Mouse (Mus musculus) midbrain, embryonic 13.5 days (tissue): ENCODE measurements around the gene Scn2b. TPM values are rescaled to one million over a fixed set of nuclear protein-coding genes. Genes with fewer than 3 reads are reported as not detected.

Experiments
- polyA plus RNA-seq: library from polyadenylated mRNA; unstranded; fragments of >200 nt; fragmentation: Nextera tagmentation; extraction: Ambion mirVana; gene quantifications from 2 replicates; pipeline ENCODE4 v1.2.1, GENCODE M21; 2015

The Scn2b gene
- polyA plus RNA-seq, 1 experiment from 2014 or later: 6.6 TPM

Other genes starting within 250 kb of the Scn2b start
- 21.4 and 24.7 TPM in 2 replicates for gene Kmt2a, start 236.5 kb upstream of the Scn2b start, polyA plus RNA-seq
- gene Atp5l, start 197.0 kb upstream of the Scn2b start, polyA plus RNA-seq: 725 and 775 TPM in 2 replicates
- 36.9 and 39.5 TPM in 2 replicates for gene Ube4a, start 152.2 kb upstream of the Scn2b start, polyA plus RNA-seq
- gene Cd3g, start 137.4 kb upstream of the Scn2b start, polyA plus RNA-seq: not detected in 2 replicates
- gene Cd3d, start 136.0 kb upstream of the Scn2b start, polyA plus RNA-seq: not detected in 2 replicates
- not detected in 2 replicates for gene Cd3e, start 108.2 kb upstream of the Scn2b start, polyA plus RNA-seq
- gene Mpzl2, start 78.0 kb upstream of the Scn2b start, polyA plus RNA-seq: 0.30 and 0.36 TPM in 2 replicates
- gene Mpzl3, start 62.6 kb upstream of the Scn2b start, polyA plus RNA-seq: 1.6 TPM in 2 replicates
- 0.27 and 0.51 TPM in 2 replicates for gene Jaml, start 38.6 kb upstream of the Scn2b start, polyA plus RNA-seq
- gene Scn4b, start 20.6 kb downstream of the Scn2b start, polyA plus RNA-seq: 0.13 and 0.17 TPM in 2 replicates
- gene BC049352, start 64.2 kb downstream of the Scn2b start, polyA plus RNA-seq: not detected in 2 replicates
- not detected in 2 replicates for gene Tmprss4, start 86.3 kb downstream of the Scn2b start, polyA plus RNA-seq
- gene Il10ra, start 151.4 kb downstream of the Scn2b start, polyA plus RNA-seq: 0.45 and 0.62 TPM in 2 replicates
- gene Tmprss13, start 201.3 kb downstream of the Scn2b start, polyA plus RNA-seq: not detected in 2 replicates